Mouse (Mus musculus) Patski (cell line): Measurements from ENCODE around the gene Prrt1. TPM values are rescaled to one million over a fixed set of nuclear protein-coding genes. Genes with fewer than 3 reads are reported as not detected.

ENCODE experiments used
- ATAC-seq: fragments of 100-300 bp; one replicate; pipeline ENCODE4 v1.8.0; 2021
- CTCF ChIA-PET: fragments of 350-600 bp; sonication (Branson Sonifier 250); formaldehyde crosslinking; loops from one replicate; lab custom pipeline; 2022; ENCODE audit warnings: inconsistent platforms; lab: Charles Lee
- POLR2A ChIA-PET: fragments of 350-600 bp; sonication (Branson Sonifier 250); formaldehyde crosslinking; loops from one replicate; lab custom pipeline; 2022; ENCODE audit warnings: antibody characterized with exemption, inconsistent platforms; lab: Charles Lee
- DNase-seq: peaks from one replicate; pipeline ENCODE4 v3.0.0-alpha.2; 2011; ENCODE audit warnings: low read depth, low spot score
- H3K27me3 ChIP-seq: fragments of 371-371 bp; one replicate; pipeline ENCODE4 v1.5.1; 2021
- CTCF ChIP-seq: fragments of 100-300 bp; IDR thresholded peaks from one replicate; pipeline ENCODE4 v1.5.1; 2021
- in situ Hi-C: fragments of 300-500 bp; cut with MboI; formaldehyde crosslinking; loops from 3 replicates; pipeline ENCODE4 v1.11.1; 2018; ENCODE audit warnings: low pct_unique_long_range_greater_than_20kb, mixed read lengths
- polyA plus RNA-seq: library from polyadenylated mRNA; unstranded; gene quantifications from one replicate; pipeline ENCODE4 v1.2.3, GENCODE M21; 2021

Prrt1 gene
- polyA plus RNA-seq, 1 experiment from 2014 or later = 6.7 TPM

DNA sequence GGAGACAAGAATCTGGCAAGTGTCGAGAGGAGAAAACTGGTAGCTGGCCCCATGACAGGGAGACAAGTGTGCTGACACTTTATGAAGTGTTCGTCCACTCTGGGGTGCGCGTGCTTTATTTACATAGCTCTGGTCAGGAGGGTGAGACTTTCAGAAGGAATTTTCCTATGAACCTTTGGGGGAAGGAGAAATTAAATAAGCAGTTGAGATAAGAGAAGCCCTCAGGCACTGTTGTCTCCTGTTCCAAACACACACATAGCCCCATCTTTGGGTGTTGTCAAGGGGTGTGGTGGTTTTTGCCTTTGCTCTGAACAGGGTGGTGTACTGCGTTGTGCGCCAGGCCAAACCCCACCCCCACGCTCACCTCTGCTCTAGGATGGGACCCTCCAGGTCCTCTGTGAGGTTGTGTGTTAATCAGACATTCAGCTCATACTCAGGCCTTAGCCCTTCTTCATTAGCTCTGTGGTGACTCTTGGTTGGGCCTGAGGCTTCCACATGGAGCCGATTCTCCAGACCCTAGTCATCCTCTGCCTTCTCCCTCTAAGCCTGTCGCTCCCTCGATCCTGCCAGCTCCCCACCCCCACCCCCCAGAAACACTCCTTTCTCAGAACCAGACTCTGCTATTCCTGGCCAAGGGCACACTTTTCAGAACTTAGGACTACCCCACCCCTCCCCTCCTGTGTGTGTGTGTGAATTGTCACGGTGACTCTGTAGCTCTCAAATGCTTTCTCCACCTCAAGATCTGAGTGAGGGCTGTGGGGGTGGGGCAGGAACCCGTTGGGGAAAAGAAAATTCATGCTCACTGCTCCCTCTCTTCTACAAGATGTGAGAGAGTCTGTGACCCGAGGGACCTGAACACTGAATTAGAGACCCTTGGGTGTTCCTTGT is 46.1 kb downstream of the Prrt1 start:
- peaks cover 42% of the 10 kb centered on the region for H3K27me3 ChIP-seq
- DNase-seq (no peak), ATAC-seq (no peak)
- CTCF ChIA-PET = interaction anchor here (1.3 kb wide), 1 partner anchor 20 kb away, joined by 3 read pairs; no protein-coding TSS in a partner anchor
- POLR2A ChIA-PET = no interaction called here
- in situ Hi-C loops = no loop called here
- no peak for TF ChIP-seq CTCF

GRCm38 (mm10) chr17:34676093-34676460 is 46.7 kb downstream of the Prrt1 start:
- ATAC-seq (no peak), DNase-seq (no peak)
- POLR2A ChIA-PET = no interaction called here
- H3K27me3 ChIP-seq = peaks cover 37% of the 10 kb centered on the region
- in situ Hi-C loops = no loop called here
- CTCF ChIA-PET = interaction anchor here (1.3 kb wide), 1 partner anchor 21 kb away, joined by 3 read pairs; no protein-coding TSS in a partner anchor
- no peak for TF ChIP-seq CTCF

DNA sequence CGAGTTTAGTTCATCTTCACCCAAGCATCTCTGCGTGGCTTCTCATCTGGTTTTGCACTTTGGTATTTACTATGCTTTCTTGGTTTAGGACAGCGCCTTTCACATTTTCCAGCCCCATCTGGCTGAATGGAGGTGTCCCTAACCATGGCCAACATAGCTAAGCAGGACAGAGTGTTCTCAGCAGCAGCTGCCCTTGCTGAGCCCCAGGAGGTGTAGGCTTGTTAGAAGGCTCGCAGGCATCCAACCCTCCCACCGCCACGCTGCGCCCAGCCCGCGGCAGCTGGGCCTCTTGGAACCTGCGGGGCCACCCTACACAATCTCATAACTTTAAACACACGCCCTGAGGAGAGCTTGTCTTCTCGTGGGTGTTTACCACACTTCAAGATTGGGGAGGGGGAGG is 47.3 kb downstream of the Prrt1 start:
- POLR2A ChIA-PET = no interaction called here
- ATAC-seq (no peak), DNase-seq (no peak)
- CTCF ChIA-PET = no interaction called here
- no peak for TF ChIP-seq CTCF
- peaks cover 31% of the 10 kb centered on the region for H3K27me3 ChIP-seq
- in situ Hi-C loops = no loop called here

DNA sequence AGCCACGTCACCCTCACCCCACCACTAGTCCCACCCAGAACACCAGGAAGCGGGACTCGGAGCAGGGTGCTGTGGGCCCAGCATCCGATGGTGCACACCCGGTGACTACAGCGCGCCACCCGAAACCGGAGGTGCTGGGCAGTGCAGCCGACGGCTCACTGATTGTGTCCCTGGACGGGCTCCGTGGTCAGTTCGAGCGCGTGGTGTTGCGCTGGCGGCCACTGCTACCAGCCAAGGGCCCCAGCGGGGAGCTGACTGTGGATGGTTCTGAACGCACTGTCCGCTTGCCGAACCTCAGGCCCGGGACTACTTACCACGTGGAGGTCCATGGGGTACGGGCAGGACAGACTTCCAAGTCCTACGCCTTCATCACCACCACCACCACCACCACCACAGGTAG is 50.9 kb downstream of the Prrt1 start:
- TF ChIP-seq CTCF = no peak
- DNase-seq = no peak
- ATAC-seq = no peak
- no peaks in the 10 kb centered on the region for H3K27me3 ChIP-seq
- ChIA-PET CTCF (no interaction called here), POLR2A (interaction anchor here (1.0 to 2.0 kb wide), 2 partner anchors 19 to 31 kb away, joined by 3 to 4 read pairs; no protein-coding TSS in a partner anchor)
- in situ Hi-C loops = no loop called here

DNA sequence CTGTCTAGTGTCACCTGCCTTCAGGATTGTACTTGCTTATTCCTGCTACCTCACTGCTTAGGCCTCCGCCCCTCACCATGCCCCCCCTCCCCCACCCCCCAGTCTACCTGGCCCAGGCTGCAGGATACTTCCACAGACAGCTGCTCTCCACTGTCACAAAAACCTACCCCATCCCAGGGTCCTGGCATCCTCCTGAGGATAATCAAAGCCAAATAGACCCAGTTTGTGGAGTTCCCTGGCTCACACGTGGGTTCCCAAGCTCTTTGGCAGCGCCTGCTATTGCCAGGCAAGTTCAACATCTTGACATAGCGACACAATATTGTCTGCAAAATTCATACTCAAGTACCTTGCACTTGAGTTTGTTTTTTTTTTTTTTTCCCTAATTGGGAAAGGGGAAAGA is 51.3 kb downstream of the Prrt1 start:
- POLR2A ChIA-PET = interaction anchor here (1.0 to 2.0 kb wide), 2 partner anchors 20 to 31 kb away, joined by 3 to 4 read pairs; no protein-coding TSS in a partner anchor
- no peaks in the 10 kb centered on the region for H3K27me3 ChIP-seq
- CTCF ChIA-PET = no interaction called here
- in situ Hi-C loops = no loop called here
- ATAC-seq = no peak
- no peak for DNase-seq
- TF ChIP-seq CTCF = no peak

DNA sequence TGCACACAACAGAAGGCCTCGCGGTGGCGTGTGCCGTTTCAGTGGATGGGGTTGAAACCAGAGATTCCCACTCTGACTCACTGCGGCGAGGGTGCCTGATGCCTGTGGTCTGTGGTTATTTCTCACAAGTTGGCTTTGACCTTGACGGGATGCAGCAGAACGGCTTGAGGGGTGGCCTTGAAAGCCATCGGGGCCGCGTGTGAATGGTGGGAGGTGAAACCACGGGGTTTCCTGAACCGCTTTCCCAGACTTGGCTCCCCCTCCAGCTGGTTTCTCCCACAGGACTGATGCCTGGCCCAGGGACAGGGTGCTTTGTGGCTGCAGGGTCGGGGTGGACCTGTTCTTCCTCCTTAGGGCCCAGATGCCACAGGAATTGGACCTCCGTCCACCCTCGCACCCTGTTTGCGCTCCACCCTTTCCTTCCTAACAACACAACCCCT is 51.8 kb downstream of the Prrt1 start:
- no peaks in the 10 kb centered on the region for H3K27me3 ChIP-seq
- in situ Hi-C loops = no loop called here
- ChIA-PET POLR2A (interaction anchor here (1.0 to 2.0 kb wide), 2 partner anchors 20 to 32 kb away, joined by 3 to 4 read pairs; no protein-coding TSS in a partner anchor), CTCF (interaction anchor here (1.8 kb wide), 1 partner anchor 26 kb away, joined by 4 read pairs; no protein-coding TSS in a partner anchor)
- TF ChIP-seq CTCF = no peak
- DNase-seq = peak; percentile 76
- peak; percentile 63 for ATAC-seq

DNA sequence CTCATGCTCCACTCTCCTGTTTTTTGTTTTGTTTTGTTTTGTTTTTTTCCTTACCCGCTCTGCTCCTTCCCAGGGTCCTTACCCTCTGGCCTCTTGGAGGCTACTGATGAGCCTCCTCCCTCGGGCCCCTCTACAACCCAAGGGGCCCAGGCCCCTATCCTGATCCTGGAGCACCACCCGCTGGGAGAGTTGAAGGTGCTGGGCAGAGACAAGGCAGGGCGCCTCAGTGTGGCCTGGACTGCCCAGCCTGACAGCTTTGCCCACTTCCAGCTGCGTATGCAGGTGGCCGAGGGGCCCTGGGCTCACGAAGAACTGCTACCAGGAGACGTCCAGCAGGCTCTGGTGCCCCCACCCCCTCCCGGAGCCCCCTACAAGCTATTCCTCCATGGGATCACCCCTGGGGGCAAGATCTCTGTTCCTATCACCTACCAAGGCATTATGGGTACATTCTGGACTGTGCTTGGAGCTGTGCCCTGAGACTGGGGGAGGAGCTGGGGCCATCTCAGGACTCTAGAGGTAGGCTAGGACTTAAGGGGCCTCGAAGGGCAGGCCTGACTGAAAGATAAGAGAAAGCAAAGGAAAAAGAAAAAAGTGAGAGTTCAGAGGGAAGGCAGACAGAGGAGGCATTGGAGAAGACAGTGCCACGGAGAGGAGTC is 52.7 kb downstream of the Prrt1 start:
- DNase-seq (no peak), ATAC-seq (no peak)
- TF ChIP-seq CTCF = no peak
- no peaks in the 10 kb centered on the region for H3K27me3 ChIP-seq
- in situ Hi-C loops = no loop called here
- POLR2A ChIA-PET = interaction anchor here (1.1 to 2.0 kb wide), 2 partner anchors 21 to 23 kb away, joined by 3 to 4 read pairs; no protein-coding TSS in a partner anchor
- CTCF ChIA-PET = interaction anchor here (1.8 kb wide), 1 partner anchor 27 kb away, joined by 4 read pairs; no protein-coding TSS in a partner anchor

Other genes starting within 250 kb of the Prrt1 start
- not detected for gene BC051142, start 230.7 kb upstream of the Prrt1 start, polyA plus RNA-seq
- gene Btnl4, start 152.2 kb upstream of the Prrt1 start, polyA plus RNA-seq = not detected
- gene Btnl6, start 112.2 kb upstream of the Prrt1 start, polyA plus RNA-seq = not detected
- 0.87 TPM for gene Notch4, start 65.3 kb upstream of the Prrt1 start, polyA plus RNA-seq
- 0.35 TPM for gene Gpsm3, start 39.7 kb upstream of the Prrt1 start, polyA plus RNA-seq
- gene Pbx2, start 38.3 kb upstream of the Prrt1 start, polyA plus RNA-seq = 59.7 TPM
- 1.2 TPM for gene Ager, start 31.7 kb upstream of the Prrt1 start, polyA plus RNA-seq
- 69.1 TPM for gene Rnf5, start 25.8 kb upstream of the Prrt1 start, polyA plus RNA-seq
- gene Agpat1, start 25.3 kb upstream of the Prrt1 start, polyA plus RNA-seq = 128 TPM
- 2.5 TPM for gene Egfl8, start 13.6 kb upstream of the Prrt1 start, polyA plus RNA-seq
- gene Ppt2, start 1.0 kb upstream of the Prrt1 start, polyA plus RNA-seq = 108 TPM
- 22.5 TPM for gene Fkbpl, start 15.2 kb downstream of the Prrt1 start, polyA plus RNA-seq
- 88.4 TPM for gene Atf6b, start 17.6 kb downstream of the Prrt1 start, polyA plus RNA-seq
- gene Tnxb, start 41.0 kb downstream of the Prrt1 start, polyA plus RNA-seq = 0.50 TPM
- 1.1 TPM for gene C4b, start 114.3 kb downstream of the Prrt1 start, polyA plus RNA-seq
- not detected for gene Cyp21a1, start 175.0 kb downstream of the Prrt1 start, polyA plus RNA-seq
- 50.8 TPM for gene Stk19, start 207.4 kb downstream of the Prrt1 start, polyA plus RNA-seq
- gene Dxo, start 207.5 kb downstream of the Prrt1 start, polyA plus RNA-seq = 34.4 TPM
- 69.3 TPM for gene Skiv2l, start 220.7 kb downstream of the Prrt1 start, polyA plus RNA-seq
- gene Nelfe, start 220.9 kb downstream of the Prrt1 start, polyA plus RNA-seq = 73.2 TPM
- 3.1 TPM for gene Cfb, start 233.0 kb downstream of the Prrt1 start, polyA plus RNA-seq
- 33.5 TPM for gene Zbtb12, start 249.9 kb downstream of the Prrt1 start, polyA plus RNA-seq